Mouse (Mus musculus) gastrocnemius, postnatal 10 days (tissue): Measurements from ENCODE around the gene Rxfp4. TPM values are rescaled to one million over a fixed set of nuclear protein-coding genes. Genes with fewer than 3 reads are reported as not detected.
A peak's percentile ranks its signal among the peaks of the same experiment; 100 is the strongest.

Source experiments
- DNase-seq: peaks from one replicate; pipeline ENCODE4 v3.0.0; 2021; ENCODE audit warnings: mixed read lengths
- total RNA-seq, 2 experiments: library from RNA; stranded (reverse); gene quantifications; 2 replicates each; pipeline ENCODE4 v1.2.3; 2021

Rxfp4 gene
- total RNA-seq, 2 experiments from 2014 or later = not detected

GRCm38 (mm10) chr3:88628766-88629165 lies 24.2 kb downstream of the Rxfp4 start:
- DNase-seq = no peak

GRCm38 (mm10) chr3:88627535-88627934 lies 25.4 kb downstream of the Rxfp4 start:
- DNase-seq = peak; percentile 3

GRCm38 (mm10) chr3:88627114-88627513 lies 25.8 kb downstream of the Rxfp4 start:
- no peak for DNase-seq

GRCm38 (mm10) chr3:88626316-88626715 lies 26.6 kb downstream of the Rxfp4 start:
- no peak for DNase-seq

GRCm38 (mm10) chr3:88625531-88625930 lies 27.4 kb downstream of the Rxfp4 start:
- no peak for DNase-seq

- DNase-seq = no peak
Measured at GRCm38 (mm10) chr3:88624951-88625350, 28.0 kb downstream of the Rxfp4 start.

GRCm38 (mm10) chr3:88624324-88624723 lies 28.6 kb downstream of the Rxfp4 start:
- no peak for DNase-seq

GRCm38 (mm10) chr3:88623346-88624135 lies 29.4 kb downstream of the Rxfp4 start:
- no peak for DNase-seq

GRCm38 (mm10) chr3:88622941-88623345 lies 30.0 kb downstream of the Rxfp4 start:
- DNase-seq = no peak

- no peak for DNase-seq
Measured at GRCm38 (mm10) chr3:88622113-88622940, 30.6 kb downstream of the Rxfp4 start.

GRCm38 (mm10) chr3:88621537-88622112 lies 31.3 kb downstream of the Rxfp4 start:
- DNase-seq = peak; percentile 56

- DNase-seq = peak; percentile 80
Measured at GRCm38 (mm10) chr3:88620992-88621536, 31.9 kb downstream of the Rxfp4 start.

- DNase-seq = no peak
Measured at GRCm38 (mm10) chr3:88620146-88620991, 32.6 kb downstream of the Rxfp4 start.

GRCm38 (mm10) chr3:88619113-88620097 lies 33.5 kb downstream of the Rxfp4 start:
- DNase-seq = no peak

- DNase-seq = no peak
Measured at GRCm38 (mm10) chr3:88618074-88618871, 34.7 kb downstream of the Rxfp4 start.

- DNase-seq = no peak
Measured at GRCm38 (mm10) chr3:88616951-88617500, 35.9 kb downstream of the Rxfp4 start.

GRCm38 (mm10) chr3:88615902-88616391 lies 37.0 kb downstream of the Rxfp4 start:
- peak; percentile 76 for DNase-seq

- no peak for DNase-seq
Measured at GRCm38 (mm10) chr3:88615117-88615516, 37.8 kb downstream of the Rxfp4 start.

- DNase-seq = no peak
Measured at GRCm38 (mm10) chr3:88614418-88614817, 38.5 kb downstream of the Rxfp4 start.
